Mouse (Mus musculus): ENCODE data around the gene Reps1.

- TF ChIP-seq CTCF (IDR thresholded peaks at IDR 0.05; ENCODE audit: low read depth) (no peak), EP300 (IDR thresholded peaks at IDR 0.05; ENCODE audit: low read depth) (no peak)
Measured at GRCm38 (mm10) chr10:18064606-18065228, 9.1 kb downstream of the Reps1 start.
